Mouse (Mus musculus): ENCODE measurements around the gene Rcor1.

Gene Rcor1

DNA sequence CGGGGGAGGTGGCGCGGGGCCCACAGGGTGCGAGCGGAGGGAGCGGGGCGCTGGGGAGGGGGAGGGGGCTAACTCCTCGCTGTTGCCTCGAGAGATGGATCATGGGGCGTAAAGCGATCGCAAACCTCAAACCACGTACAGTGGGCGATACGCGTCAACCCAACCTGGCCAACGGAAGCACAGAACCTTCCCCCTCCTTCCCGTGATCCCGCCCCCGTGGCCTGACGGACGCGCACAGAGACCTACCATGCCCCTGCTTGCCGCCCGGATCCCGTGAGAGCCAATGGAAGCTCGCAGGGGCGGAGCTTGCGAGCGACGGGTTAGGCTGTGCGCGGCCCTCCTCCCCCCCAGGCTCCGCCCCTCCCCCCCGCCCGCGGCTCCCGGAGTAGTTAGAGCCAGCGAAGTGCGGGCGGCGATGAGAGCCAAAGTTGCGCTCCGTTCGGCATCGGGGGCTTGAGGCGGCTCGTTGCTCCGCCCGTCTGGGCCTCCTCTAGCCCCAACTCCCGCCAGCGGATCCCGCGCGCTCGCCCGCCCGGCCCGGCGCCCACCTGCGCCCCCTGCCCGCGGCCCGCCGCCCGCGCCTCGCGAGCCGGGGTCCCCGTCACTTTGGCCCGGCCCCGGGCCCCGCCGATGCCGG, at the start of gene Rcor1:
TSS of gene Rcor1 (plus strand) at position 376 of the 637 bp plus-strand sequence.
- DNase-seq (ENCODE audit: low spot score) = peak; percentile 95

DNA sequence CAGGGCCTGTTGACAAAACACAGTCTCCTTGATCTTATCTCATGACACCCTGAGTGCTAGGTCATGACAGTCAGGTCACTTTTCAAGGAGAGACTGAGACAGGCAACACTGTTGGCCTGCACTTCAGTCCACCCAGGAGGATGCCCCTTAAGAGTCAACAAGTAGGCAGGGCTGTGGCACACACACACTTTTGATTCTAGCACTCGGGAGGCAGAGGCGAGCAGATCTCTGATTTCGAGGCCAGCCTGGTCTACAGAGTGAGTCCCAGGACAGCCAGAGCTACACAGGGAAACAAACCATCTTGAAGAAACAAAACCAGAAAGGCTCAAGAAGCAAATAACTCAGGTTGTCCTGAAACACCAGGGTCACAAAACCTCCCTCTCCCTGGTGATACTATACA, 49.7 kb upstream of the Rcor1 start:
- DNase-seq (ENCODE audit: low spot score) = no peak

DNA sequence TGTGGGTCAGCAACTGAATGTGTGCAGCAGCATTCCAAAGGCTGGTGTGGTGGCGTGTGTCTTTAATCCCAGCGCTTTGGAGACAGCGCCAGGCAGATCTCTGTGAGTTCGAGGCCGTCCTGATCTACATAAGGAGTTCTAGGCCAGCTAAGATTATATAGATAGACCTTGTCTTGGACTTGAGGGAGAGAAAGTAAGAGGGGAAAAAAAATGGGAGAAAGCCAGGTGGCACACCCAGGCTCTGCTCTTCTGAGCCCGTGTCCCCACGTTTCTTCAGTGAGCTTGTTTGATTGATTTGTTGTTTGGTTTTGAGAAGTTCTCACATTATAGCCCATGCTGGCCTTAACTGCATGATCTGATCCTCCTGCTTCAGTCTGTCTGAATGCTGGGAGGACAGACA, 48.7 kb upstream of the Rcor1 start:
- no peak for DNase-seq (ENCODE audit: low spot score)

DNA sequence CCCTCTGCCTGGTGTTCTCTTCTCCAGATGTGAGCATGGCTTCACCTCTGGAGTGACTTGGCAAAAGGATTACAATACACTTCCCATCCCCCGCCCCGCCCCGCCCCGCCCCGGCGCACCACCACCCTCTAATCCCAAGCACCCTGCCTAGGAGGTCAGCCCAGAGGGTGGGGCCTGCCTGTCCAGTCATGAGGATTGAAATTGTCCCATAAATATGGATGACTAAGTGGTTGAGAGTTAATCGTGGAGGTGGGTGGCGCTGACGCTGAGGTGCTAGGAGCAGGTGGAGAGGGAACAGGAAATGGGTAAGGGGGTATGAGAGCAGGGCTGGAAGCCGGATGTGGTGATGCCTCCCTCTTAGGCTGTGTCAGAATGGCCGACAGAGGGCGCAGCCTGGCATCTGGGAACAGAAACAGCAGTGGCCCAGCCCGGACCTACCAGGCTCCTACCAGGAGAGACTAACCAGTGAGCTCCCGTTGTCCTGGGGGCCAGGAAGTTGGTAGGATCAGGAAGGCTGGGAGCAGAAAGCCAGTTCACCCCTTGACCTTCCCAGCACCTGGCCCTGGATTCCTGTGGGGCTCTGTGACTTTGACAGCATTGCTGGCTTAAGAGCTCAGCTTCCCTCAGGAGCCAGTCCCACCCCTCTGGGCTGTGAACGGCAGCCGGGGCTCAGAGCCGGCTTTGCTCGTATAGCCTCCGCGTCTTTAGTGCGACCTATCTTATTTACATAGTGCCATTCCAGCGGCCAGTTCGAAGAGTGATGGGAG, 47.6 kb upstream of the Rcor1 start:
- no peak for DNase-seq (ENCODE audit: low spot score)

DNA sequence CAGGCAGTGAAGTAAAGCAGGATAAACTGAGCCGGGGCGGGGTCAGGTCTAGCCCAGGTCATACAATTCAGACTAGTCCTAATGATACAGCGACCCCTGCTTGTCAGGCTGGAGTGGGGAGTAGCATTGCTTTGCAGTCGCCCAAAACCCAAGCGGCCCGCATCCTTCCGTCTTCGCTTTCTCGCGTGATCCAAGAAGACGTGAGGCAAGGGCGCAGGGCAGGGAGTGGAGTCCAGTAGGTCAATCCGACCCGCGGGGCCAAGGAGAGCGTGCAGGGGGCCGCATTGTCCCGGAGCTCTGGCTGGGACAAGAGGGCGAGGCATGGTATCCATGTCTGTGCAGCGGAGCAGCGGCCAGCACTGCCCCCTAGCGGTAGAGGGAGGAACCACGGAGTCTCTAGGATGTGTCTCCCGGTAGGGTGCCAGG, 47.0 kb upstream of the Rcor1 start:
- DNase-seq (ENCODE audit: low spot score) = peak; percentile 88

DNA sequence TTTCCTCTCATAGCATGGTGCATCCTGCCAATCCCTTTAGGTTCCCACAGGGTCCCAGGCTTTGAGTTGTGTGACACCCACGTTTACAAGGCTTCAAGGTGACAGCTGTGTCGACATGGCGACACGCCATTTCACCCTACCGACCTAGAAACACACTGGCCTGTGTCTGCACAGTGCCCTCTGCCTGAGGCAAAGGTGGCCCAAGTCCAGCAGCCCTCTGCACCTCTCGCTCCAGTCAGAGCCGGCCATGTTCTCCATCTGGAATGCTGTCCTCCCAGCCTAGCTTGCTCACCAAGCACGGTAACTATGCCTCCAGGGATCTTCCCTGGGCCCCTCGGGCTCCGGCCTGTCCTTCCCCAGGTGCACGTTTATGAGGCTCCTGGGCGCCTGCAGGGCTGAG, 46.4 kb upstream of the Rcor1 start:
- no peak for DNase-seq (ENCODE audit: low spot score)

DNA sequence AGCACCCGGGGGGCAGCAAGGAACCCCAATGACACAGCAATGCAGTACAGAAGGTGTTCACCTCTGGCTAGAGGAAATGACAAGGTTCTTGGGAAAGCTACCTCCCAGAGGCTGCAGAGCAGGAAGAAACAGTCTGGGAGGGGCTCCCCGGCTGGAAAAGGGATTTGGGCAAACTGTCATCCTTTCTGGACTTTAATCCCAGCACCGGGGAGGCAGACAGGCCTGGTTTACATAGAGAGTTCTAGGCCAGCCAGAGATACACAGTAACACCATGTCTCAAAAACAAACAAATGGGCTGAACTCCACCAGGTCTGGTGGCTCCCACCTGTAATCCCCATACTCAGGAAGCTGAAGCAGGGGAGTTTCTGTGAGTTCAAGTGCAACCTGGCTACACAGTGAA, 45.9 kb upstream of the Rcor1 start:
- no peak for DNase-seq (ENCODE audit: low spot score)

DNA sequence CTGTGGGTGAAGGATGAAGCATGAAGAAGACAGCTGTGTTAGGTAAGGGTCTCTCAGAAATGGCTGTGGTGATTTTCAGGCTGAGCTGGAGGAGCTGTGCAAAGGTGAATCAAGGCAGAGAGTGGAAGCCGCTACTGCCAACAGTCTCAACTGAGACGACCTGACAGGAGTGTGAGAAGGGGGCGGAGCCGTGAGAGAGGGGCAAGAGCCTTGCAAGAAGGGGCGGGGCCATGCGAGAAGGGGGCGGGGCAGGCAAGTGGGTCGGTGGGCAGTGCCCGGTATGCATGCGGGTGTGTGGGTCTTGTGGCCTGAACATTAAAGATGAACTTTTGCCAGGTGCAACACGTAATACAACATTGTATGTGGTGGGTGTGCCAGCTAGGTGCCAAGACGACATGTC, 44.5 kb upstream of the Rcor1 start:
- DNase-seq (ENCODE audit: low spot score) = no peak

DNA sequence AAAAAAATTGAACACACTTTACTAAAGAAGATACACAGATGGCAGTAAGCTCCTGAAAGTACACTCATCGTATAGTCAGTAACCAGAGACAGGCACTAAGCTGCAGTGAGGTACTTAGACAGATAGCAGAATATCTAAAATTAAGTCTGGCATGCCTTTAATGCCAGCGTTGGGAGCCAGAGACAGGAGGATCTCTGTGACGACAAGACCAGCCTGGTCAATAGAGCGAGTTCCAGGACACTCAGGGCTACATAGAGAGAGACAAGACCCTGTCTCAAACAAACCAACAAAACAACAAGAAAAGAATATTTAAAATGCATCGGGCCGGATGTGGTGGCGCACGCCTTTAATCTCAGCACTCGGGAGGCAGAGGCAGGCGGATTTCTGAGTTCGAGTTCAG, 41.1 kb upstream of the Rcor1 start:
- no peak for DNase-seq (ENCODE audit: low spot score)

DNA sequence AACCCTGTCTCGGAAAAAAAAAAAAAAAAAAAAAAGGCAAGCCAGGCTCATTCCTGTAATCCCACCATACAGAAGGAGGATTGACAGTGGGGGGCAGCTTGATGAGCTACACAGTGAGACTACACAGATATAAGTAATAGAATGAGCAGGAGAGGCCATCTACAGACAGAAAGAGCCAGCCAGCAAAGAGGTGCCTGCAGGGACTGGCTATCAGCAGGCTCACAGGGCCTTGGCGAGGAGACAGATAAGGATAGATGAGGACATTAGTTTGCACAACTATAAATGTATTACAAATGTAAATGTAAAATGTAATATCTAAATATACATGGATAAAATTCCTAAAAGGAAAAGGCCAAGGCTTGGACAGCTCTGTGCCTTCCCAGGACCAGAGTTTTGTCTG, 39.3 kb upstream of the Rcor1 start:
- no peak for DNase-seq (ENCODE audit: low spot score)

DNA sequence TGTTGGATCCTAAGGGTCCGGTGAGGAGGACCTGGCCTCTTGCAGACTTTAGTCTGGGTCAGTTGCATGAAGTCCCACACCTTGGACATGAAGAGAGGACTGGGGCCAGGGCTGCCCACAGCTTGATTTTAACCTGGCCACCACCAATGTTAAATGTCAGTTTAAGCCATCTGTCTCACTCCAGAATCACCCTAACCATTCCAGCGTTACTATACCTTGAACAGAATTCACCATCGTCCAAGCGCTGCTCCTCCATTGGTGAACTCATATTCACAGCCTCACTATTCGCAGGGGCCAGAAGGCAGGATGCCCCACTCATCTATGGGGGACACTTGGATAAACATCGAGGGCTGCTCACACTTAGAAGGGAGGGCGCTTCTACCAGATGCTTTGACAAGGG, 38.2 kb upstream of the Rcor1 start:
- no peak for DNase-seq (ENCODE audit: low spot score)

DNA sequence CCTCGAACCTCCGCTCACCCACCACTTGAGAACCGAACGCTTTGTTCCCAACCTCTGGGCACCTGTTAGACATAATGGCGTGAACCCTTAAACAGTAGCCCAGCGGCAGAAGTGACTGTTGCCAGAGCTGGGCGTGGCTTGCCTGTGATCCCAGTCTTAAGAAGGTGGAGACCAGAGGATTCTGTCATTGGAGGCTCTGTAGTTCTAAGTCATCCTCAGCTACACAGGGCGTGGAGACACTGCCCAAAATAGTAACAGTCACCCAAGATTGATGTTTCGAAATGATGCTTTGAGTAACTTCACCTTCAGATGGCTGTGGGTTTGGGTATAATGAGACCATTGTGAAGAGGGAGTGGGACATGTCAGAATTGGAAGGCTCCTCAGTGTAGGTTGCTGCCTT, 35.0 kb upstream of the Rcor1 start:
- DNase-seq (ENCODE audit: low spot score) = no peak

DNA sequence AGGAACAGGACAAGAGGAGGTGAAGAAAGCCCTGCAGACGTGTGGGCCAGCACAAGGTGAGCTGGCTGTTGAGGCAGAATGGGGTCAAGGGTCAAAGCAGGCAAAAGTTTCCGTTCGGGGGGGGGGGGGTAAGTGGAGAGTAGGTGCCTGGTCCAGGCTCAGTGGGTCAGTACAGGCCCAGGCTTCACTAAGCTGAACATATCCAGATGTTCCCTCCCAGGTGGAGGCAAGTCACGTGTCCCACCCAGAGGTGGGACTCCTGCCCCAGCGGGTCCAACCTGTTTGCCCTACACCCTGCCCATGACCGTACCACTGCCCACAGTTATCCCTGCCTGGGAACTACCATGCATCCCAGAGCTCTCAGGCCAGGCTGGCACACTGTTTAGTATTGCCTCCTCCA, 33.3 kb upstream of the Rcor1 start:
- DNase-seq (ENCODE audit: low spot score) = no peak

DNA sequence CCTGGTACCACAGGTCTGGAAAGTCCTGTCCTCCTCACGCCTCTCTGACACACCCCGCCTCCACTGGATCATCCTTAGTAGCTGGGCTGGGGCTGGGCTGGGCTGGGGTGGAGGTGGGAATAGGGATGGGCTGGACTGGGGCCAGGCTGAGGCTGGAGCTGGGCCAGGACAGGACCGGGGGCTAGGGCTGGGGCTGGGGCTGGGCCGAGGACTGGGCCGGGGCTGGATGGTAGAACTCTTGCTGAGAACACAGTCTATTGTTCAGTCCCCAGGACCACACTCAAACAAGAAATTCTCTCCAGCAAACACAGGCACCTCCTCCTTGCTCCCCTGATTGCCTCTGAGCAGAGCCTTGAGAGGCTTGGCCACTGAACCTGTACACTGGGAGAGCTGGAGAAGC, 32.8 kb upstream of the Rcor1 start:
- DNase-seq (ENCODE audit: low spot score) = no peak

DNA sequence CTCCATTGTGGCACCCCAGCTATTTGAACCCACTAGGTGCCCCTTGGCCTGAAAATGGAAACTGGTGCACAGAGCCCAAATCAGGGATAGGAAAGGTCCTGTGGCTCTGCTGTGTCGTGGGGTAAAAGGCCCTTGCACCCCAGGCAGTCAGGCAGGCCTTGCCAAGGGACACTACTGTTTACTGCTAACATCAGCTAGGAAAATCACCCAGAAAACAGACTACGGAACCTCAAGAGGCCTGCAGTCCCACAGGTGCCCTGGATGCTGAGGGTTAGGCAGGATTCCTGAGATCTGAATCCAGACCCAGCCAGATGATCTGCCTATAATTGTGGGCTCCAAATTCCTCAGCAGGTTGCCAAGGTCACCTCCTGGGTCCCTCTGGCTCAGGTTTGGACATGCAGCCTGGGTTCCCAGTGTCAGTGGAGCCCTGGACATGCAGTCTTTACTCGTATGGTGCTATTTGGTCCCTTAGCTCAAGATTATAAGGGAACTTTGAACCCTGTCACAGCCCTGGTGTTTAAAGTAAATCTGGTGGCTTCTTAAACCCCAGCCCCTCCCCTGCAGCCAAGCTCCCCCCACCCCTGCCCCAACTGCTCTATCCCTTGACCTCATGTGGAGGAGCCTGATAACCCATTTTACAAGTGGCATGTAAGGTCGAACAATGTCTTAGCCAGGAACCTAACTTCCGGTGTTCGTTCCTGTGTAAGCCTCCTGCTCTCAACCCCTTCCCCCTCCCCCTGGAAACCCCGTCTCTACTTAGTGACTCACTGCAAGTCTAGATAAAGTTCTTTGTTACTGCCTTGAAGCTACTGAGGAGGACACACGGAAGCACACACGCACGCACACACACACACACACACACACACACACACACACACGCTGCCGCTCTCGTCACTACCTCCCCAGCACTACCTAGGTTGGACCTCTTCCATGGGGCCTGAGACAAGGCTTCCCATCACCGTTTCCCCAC, 31.7 kb upstream of the Rcor1 start:
- no peak for DNase-seq (ENCODE audit: low spot score)

DNA sequence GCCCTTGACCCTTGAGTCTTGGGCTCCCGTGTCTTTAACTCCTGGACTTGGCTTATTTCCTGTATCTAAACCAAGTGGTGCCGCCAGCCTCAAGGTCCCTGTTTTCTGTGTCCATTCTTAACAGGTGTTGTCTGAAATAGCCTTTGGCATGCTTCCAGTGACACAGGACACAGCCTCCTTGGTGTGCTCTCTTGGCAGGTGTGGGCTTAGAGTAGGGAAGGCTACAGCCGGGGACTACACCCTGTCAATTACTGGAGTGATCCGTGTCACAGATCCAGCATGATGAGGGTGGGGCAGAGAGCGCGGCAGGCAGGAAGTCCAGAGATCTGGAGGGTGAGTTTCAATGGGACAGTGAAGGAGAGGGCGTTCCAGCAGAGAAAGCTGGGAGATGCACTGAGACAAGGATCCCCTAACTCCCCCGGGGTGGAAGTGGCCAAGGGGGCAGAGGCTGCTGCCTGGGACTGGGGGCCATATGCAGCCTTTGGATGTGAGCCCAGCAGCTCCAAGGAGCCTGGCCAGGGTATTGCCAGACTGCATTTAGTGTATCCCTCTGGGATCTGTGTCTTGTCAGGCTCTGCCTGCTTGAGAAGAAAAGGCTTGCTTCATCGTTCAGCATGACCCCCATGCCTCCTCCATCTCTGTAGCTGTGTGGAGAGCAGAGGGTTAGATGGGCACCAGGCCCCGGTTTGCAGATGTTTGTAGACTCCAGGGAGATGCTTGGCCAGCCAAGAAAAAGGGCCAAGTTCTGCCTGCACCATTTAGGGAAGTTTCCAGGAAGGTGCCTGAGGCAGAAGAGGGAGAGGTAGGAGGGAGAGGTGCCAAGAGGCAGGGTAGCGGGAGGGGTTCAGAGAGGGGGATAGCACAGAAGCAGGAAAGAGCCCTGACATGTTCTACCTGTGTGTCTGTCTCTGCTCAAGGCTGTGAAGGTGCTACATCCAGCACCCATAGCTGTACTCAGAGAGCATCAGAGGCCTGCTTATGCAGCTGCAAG, 30.4 kb upstream of the Rcor1 start:
- DNase-seq (ENCODE audit: low spot score) = no peak

DNA sequence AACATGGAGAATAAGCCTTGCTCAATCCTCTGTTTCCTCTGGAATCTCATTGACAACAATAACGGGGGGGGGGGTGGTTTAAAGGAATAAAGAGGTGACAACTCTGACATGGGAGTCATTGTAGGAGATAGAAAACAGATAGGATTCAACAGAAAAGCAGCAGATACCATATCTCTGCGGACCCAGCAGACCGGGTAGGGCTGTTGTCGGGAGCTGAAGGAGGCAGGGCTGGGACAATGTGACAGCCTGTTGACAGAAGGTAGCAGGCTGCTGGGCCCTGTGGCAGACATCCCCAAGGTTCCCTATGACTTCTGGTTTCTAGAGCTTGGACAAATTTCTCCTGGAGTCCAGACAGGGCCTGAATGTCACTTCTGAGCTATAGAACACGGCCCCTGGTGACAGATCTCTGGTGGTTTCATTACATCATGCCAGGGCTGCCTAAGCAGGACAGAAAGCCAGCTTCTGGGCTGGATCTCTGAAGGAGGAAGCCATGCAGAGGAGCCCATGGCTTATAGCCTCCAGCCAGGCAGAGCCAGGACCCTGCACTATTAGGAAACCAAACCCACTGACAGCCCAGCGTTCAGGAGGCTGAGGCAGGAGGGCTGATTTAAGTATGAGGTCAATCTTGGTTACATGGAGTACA, 29.4 kb upstream of the Rcor1 start:
- DNase-seq (ENCODE audit: low spot score) = no peak

DNA sequence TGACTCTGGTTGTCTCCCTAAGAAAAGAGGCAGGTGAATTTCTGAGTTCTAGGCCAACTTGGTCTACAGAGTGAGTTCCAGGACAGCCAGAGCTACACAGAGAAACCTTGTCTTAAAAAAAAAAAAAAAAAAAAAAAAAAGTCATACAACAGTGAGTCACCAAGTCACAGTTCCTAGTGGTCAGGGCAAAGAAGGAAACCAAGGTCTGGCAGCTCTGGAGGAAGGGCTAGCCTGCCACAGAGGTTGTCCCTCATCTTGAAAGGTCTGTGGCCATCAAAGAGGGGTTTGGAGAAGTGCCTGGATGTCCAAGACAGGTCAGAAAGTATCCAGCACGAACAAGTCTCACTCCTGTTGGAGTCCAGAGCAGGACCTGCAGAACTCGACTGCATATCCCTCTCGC, 22.3 kb upstream of the Rcor1 start:
- no peak for DNase-seq (ENCODE audit: low spot score)

DNA sequence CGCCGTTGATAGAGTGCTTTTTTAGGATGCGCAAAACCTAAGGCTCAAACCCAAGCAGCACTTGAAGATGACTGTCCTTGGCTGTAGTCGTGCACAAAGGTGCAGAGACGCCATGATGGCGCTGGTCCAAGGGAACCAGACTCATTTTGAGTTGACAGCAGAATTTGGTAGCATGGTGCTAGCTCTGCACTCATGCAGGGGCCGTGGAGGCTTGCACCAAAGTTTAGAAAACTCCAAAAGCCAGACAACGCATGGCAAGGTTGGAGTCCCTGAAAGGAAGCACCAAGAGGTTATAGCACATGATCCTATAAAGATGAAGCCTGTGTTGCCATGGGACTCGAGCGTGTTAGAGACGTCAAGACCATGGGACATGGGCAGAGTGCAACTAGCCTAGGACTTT, 21.1 kb upstream of the Rcor1 start:
- DNase-seq (ENCODE audit: low spot score) = no peak

DNA sequence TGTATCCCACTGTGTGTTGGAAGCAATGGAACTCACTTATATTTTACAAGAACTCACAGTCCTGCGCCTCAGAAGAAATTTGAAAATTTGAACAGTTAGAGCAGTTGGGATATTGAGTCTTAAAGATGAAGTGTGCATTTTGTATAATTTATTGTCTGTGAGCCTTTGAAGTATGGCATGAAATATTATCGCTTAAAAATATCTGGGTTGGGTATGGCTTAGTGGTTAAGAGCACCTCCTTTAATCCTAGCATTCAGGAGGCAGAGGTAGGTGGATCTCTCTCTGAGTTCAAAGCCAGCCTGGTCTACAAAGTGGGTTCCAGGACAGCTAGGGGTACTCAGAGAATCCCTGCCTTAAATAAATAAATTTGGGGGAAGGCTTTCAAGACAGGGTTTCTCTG, 20.1 kb upstream of the Rcor1 start:
- DNase-seq (ENCODE audit: low spot score) = no peak

DNA sequence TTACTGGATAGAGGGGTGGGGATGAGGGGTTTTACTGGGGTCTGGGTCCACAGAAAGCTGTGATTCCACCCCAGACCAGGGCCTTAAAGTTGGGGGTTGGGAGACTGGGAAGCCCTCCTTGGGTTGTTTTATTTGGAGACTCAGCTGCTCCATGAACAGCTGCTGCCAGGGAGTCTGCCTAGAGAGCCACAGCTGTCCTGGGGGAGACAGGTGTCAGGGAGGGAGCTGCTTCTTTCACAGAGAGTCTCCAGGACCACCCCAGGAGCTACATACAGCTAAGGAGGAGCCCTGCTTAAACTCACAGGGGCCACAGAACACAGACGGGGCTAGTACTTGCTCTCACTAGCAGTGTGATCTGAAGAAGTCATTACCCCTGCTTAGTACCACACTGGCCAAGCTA, 18.0 kb upstream of the Rcor1 start:
- DNase-seq (ENCODE audit: low spot score) = no peak

Measured in ovary, postnatal 10 days (tissue).